Mouse (Mus musculus): ENCODE measurements at regions not wholly inside any gene's neighbourhood (a gene's known extent, or its start where the extent isn't known, plus 50 kb on each side); places are given as distances from the start of the nearest gene placed in this dataset.

DNA sequence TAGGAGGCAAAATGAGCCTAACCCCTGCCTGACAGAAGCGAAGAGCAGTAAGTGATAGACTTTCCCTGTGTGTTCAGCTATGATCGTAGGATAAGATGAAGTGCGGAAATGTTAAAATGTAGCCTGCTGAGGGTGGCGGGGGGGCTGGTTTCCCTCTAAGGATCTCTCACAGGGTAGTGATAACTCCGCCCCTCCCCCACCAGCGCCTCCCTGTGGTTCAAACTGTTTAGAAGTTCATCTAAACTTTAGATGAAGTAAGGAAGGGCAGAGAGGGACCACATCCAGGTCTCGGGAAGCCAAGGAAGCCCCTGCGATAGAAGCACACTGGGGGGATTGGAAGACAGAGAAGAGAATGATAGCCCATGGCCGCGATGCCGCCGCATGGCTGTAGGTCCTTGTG, 75.9 kb upstream of the Ankrd55 start:
- DNase-seq (ENCODE audit: low spot score in 2 of 2): no peak

DNA sequence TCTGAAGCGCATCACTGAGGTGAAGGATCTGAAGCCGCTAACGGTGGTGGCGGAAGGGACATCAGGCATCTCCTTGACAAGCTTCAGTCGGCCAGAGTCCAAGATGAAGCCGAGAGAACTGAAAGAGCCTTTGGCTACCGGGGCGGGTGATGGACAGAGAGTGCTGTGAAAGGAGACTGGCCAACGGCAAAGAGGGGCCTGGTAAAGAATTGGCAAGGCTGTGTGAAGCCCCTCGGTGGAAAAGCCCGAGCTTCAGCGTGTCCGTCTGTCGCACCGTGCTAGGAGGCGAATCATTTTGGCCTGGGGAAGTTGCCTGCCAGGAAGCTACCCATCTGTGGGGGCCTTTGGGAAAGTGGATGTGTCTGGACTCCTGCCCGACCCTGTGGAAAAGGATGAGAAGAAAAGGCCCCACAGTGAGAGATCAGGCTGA, 74.6 kb upstream of the Ankrd55 start:
- no peak for DNase-seq (ENCODE audit: low spot score in 2 of 2)

GRCm38 (mm10) chr13:112216084-112216483, 72.2 kb upstream of the Ankrd55 start:
- DNase-seq (ENCODE audit: low spot score in 2 of 2): no peak

- no peak for DNase-seq (ENCODE audit: low spot score in 2 of 2)
Measured at GRCm38 (mm10) chr13:112218389-112218788, 69.9 kb upstream of the Ankrd55 start.

DNA sequence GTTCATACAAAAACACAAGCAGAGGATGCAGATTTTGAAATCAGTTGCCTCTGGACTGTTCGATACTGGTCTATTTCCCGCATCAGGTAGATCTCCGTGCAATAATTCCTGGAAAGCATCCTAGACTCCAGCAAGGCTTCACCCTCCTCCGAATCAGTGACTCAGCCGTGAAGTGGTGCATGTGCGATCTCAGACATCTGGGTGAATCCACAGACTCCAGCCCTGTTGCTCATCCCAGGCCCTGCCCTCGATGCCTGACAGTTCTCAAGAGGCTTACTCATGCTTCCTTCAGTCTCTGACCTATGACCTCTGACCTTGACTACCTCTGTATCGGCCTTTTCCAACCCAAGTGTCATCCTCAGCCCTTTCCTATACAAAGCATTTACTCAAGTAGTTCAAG, 68.1 kb upstream of the Ankrd55 start:
- no peak for DNase-seq (ENCODE audit: low spot score in 2 of 2)

- DNase-seq (ENCODE audit: low spot score in 2 of 2): no peak
Measured at GRCm38 (mm10) chr13:112223616-112224015, 64.6 kb upstream of the Ankrd55 start.

DNA sequence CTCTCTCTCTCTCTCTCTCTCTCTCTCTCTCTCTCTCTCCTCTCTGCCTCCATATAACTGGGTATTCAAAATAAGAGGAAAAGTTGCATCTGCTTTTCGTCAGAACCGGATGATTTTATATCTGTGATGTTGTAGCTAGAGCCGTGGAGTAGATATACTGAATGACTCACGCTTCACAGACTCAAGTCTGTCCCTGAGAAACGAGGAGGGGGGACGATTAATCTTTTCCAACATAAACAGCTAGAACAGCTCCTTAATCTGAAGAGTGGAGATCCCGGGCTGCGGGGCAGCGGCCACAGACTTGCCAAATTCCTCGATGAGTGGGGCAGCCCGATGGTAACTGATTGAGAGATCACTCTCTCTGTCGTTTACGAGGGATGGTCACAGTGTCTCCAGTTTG, 60.5 kb upstream of the Ankrd55 start:
- no peak for DNase-seq (ENCODE audit: low spot score in 2 of 2)

GRCm38 (mm10) chr13:112228846-112229245, 59.4 kb upstream of the Ankrd55 start:
- no peak for DNase-seq (ENCODE audit: low spot score in 2 of 2)

DNA sequence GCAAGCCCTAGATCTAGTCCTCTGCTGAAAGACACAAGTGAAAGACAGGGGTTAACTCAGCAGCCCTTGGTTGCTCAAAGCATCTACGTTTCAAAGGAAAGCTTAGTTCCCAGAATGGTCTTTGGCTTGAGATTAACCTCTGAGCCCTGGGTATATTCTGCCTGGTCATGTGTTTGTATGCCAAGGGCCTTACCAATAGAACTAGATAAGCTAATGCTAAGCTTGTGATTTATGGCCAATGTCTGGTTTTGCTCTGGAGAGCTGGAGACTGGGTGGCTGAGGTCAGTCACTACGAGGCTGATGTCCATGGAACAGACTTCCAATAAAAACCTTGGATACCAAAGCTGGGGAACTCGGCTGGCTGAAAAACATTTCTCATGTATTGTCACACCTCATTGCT, 58.1 kb upstream of the Ankrd55 start:
- no peak for DNase-seq (ENCODE audit: low spot score in 2 of 2)

- DNase-seq (ENCODE audit: low spot score in 2 of 2): no peak
Measured at GRCm38 (mm10) chr13:112234695-112235094, 53.6 kb upstream of the Ankrd55 start.

DNA sequence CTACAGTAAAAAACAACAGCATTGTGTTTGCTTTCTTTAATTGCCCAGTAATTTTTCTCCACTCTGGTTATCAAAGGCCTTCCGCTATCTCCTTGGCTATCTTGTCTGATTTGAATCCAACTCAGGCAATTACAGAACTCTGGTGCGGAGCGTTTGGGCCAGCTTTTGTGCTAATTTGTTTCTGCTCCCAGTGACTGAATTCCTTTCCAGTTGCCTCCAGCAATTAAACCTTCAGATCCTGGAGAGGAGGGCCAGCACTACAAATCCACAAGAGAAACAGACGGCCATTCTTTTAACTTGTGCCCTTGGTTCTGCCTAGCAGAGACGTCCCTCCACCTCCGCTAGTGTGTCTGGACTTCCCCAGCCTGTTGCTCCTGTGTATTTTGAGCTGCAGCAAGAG, 51.3 kb upstream of the Ankrd55 start:
- DNase-seq (ENCODE audit: low spot score in 2 of 2): no peak

GRCm38 (mm10) chr13:112237377-112237776, 50.9 kb upstream of the Ankrd55 start:
- DNase-seq (ENCODE audit: low spot score in 2 of 2): no peak

GRCm38 (mm10) chr13:112237917-112238316, 50.3 kb upstream of the Ankrd55 start:
- no peak for DNase-seq (ENCODE audit: low spot score in 2 of 2)
